Mouse (Mus musculus): ENCODE results near the gene Rexo1.
A peak's percentile ranks its signal among the peaks of the same experiment; 100 is the strongest.

The Rexo1 gene

GRCm38 (mm10) chr10:80553575-80553974 lies 7.8 kb downstream of the Rexo1 start:
- Histone ChIP-seq H3K36me3 (ENCODE audit: control insufficient read depth, insufficient read depth, low read length, poor library complexity, severe bottlenecking) (peaks cover 6% of the 10 kb centered on the region), H3K27me3 (ENCODE audit: control insufficient read depth, insufficient read depth, low read length, poor library complexity, severe bottlenecking) (no peaks in the 10 kb centered on the region)
- DNase-seq (ENCODE audit: low read depth, low spot score) = no peak

- no peaks in the 10 kb centered on the region for H3K27me3 ChIP-seq (ENCODE audit: control insufficient read depth, insufficient read depth, low read length, poor library complexity, severe bottlenecking)
- H3K36me3 ChIP-seq (ENCODE audit: control insufficient read depth, insufficient read depth, low read length, poor library complexity, severe bottlenecking) = peaks cover 6% of the 10 kb centered on the region
- DNase-seq (ENCODE audit: low read depth, low spot score) = no peak
Measured at GRCm38 (mm10) chr10:80552364-80552763, 9.0 kb downstream of the Rexo1 start.

GRCm38 (mm10) chr10:80549279-80549678 lies 12.1 kb downstream of the Rexo1 start:
- DNase-seq (ENCODE audit: low read depth, low spot score) = no peak
- H3K27me3 ChIP-seq (ENCODE audit: control insufficient read depth, insufficient read depth, low read length, poor library complexity, severe bottlenecking) = no peaks in the 10 kb centered on the region

GRCm38 (mm10) chr10:80548428-80549006 lies 12.8 kb downstream of the Rexo1 start:
- H3K27me3 ChIP-seq (ENCODE audit: control insufficient read depth, insufficient read depth, low read length, poor library complexity, severe bottlenecking) = no peaks in the 10 kb centered on the region
- DNase-seq (ENCODE audit: low read depth, low spot score) = peak; percentile 71
- H3K36me3 ChIP-seq (ENCODE audit: control insufficient read depth, insufficient read depth, low read length, poor library complexity, severe bottlenecking) = peaks cover 6% of the 10 kb centered on the region

More at GRCm38 (mm10) chr10:80549279-80549678, 12.1 kb downstream of the Rexo1 start:
- peaks cover 6% of the 10 kb centered on the region for H3K36me3 ChIP-seq (ENCODE audit: control insufficient read depth, insufficient read depth, low read length, poor library complexity, severe bottlenecking)

- H3K36me3 ChIP-seq (ENCODE audit: control insufficient read depth, insufficient read depth, low read length, poor library complexity, severe bottlenecking) = peaks cover 6% of the 10 kb centered on the region
- no peaks in the 10 kb centered on the region for H3K27me3 ChIP-seq (ENCODE audit: control insufficient read depth, insufficient read depth, low read length, poor library complexity, severe bottlenecking)
- DNase-seq (ENCODE audit: low read depth, low spot score) = no peak
Measured at GRCm38 (mm10) chr10:80547539-80547938, 13.8 kb downstream of the Rexo1 start.

GRCm38 (mm10) chr10:80546945-80547344 lies 14.4 kb downstream of the Rexo1 start:
- Histone ChIP-seq H3K27me3 (ENCODE audit: control insufficient read depth, insufficient read depth, low read length, poor library complexity, severe bottlenecking) (no peaks in the 10 kb centered on the region), H3K36me3 (ENCODE audit: control insufficient read depth, insufficient read depth, low read length, poor library complexity, severe bottlenecking) (peaks cover 6% of the 10 kb centered on the region)
- no peak for DNase-seq (ENCODE audit: low read depth, low spot score)

- no peaks in the 10 kb centered on the region for H3K27me3 ChIP-seq (ENCODE audit: control insufficient read depth, insufficient read depth, low read length, poor library complexity, severe bottlenecking)
- H3K36me3 ChIP-seq (ENCODE audit: control insufficient read depth, insufficient read depth, low read length, poor library complexity, severe bottlenecking) = peaks cover 7% of the 10 kb centered on the region
- no peak for DNase-seq (ENCODE audit: low read depth, low spot score)
Measured at GRCm38 (mm10) chr10:80545590-80545989, 15.8 kb downstream of the Rexo1 start.

GRCm38 (mm10) chr10:80543873-80544272 lies 17.5 kb downstream of the Rexo1 start:
- H3K27me3 ChIP-seq (ENCODE audit: control insufficient read depth, insufficient read depth, low read length, poor library complexity, severe bottlenecking) = no peaks in the 10 kb centered on the region
- H3K36me3 ChIP-seq (ENCODE audit: control insufficient read depth, insufficient read depth, low read length, poor library complexity, severe bottlenecking) = peaks cover 2% of the 10 kb centered on the region
- no peak for DNase-seq (ENCODE audit: low read depth, low spot score)

- H3K36me3 ChIP-seq (ENCODE audit: control insufficient read depth, insufficient read depth, low read length, poor library complexity, severe bottlenecking) = peaks cover 2% of the 10 kb centered on the region
- no peaks in the 10 kb centered on the region for H3K27me3 ChIP-seq (ENCODE audit: control insufficient read depth, insufficient read depth, low read length, poor library complexity, severe bottlenecking)
- DNase-seq (ENCODE audit: low read depth, low spot score) = no peak
Measured at GRCm38 (mm10) chr10:80539493-80539892, 21.9 kb downstream of the Rexo1 start.

GRCm38 (mm10) chr10:80538710-80539394 lies 22.5 kb downstream of the Rexo1 start, which contains the start of gene Atp8b3:
TSS of gene Atp8b3 (minus strand) at chr10:80539124.
- peak; percentile 94 for DNase-seq (ENCODE audit: low read depth, low spot score)
- Histone ChIP-seq H3K36me3 (ENCODE audit: control insufficient read depth, insufficient read depth, low read length, poor library complexity, severe bottlenecking) (peaks cover 2% of the 10 kb centered on the region), H3K27me3 (ENCODE audit: control insufficient read depth, insufficient read depth, low read length, poor library complexity, severe bottlenecking) (no peaks in the 10 kb centered on the region)

- H3K27me3 ChIP-seq (ENCODE audit: control insufficient read depth, insufficient read depth, low read length, poor library complexity, severe bottlenecking) = no peaks in the 10 kb centered on the region
- DNase-seq (ENCODE audit: low read depth, low spot score) = no peak
- peaks cover 2% of the 10 kb centered on the region; the same call in 1 of the 2 replicates for H3K36me3 ChIP-seq (ENCODE audit: control insufficient read depth, insufficient read depth, low read length, poor library complexity, severe bottlenecking)
Measured at GRCm38 (mm10) chr10:80538180-80538579, 23.2 kb downstream of the Rexo1 start.

GRCm38 (mm10) chr10:80535711-80536110 lies 25.6 kb downstream of the Rexo1 start:
- H3K36me3 ChIP-seq (ENCODE audit: control insufficient read depth, insufficient read depth, low read length, poor library complexity, severe bottlenecking) = no peaks in the 10 kb centered on the region
- DNase-seq (ENCODE audit: low read depth, low spot score) = peak; percentile 33
- no peaks in the 10 kb centered on the region for H3K27me3 ChIP-seq (ENCODE audit: control insufficient read depth, insufficient read depth, low read length, poor library complexity, severe bottlenecking)

GRCm38 (mm10) chr10:80535071-80535470 lies 26.3 kb downstream of the Rexo1 start:
- peak; percentile 75 for DNase-seq (ENCODE audit: low read depth, low spot score)
- Histone ChIP-seq H3K27me3 (ENCODE audit: control insufficient read depth, insufficient read depth, low read length, poor library complexity, severe bottlenecking) (no peaks in the 10 kb centered on the region), H3K36me3 (ENCODE audit: control insufficient read depth, insufficient read depth, low read length, poor library complexity, severe bottlenecking) (no peaks in the 10 kb centered on the region)

GRCm38 (mm10) chr10:80533704-80534103 lies 27.7 kb downstream of the Rexo1 start:
- H3K36me3 ChIP-seq (ENCODE audit: control insufficient read depth, insufficient read depth, low read length, poor library complexity, severe bottlenecking) = no peaks in the 10 kb centered on the region
- DNase-seq (ENCODE audit: low read depth, low spot score) = no peak

GRCm38 (mm10) chr10:80532783-80533182 lies 28.6 kb downstream of the Rexo1 start:
- no peaks in the 10 kb centered on the region for H3K36me3 ChIP-seq (ENCODE audit: control insufficient read depth, insufficient read depth, low read length, poor library complexity, severe bottlenecking)
- H3K27me3 ChIP-seq (ENCODE audit: control insufficient read depth, insufficient read depth, low read length, poor library complexity, severe bottlenecking) = no peaks in the 10 kb centered on the region
- no peak for DNase-seq (ENCODE audit: low read depth, low spot score)

More at GRCm38 (mm10) chr10:80533704-80534103, 27.7 kb downstream of the Rexo1 start:
- H3K27me3 ChIP-seq (ENCODE audit: control insufficient read depth, insufficient read depth, low read length, poor library complexity, severe bottlenecking) = no peaks in the 10 kb centered on the region
